Mouse (Mus musculus): ENCODE measurements around the gene Thbs1.

DNA sequence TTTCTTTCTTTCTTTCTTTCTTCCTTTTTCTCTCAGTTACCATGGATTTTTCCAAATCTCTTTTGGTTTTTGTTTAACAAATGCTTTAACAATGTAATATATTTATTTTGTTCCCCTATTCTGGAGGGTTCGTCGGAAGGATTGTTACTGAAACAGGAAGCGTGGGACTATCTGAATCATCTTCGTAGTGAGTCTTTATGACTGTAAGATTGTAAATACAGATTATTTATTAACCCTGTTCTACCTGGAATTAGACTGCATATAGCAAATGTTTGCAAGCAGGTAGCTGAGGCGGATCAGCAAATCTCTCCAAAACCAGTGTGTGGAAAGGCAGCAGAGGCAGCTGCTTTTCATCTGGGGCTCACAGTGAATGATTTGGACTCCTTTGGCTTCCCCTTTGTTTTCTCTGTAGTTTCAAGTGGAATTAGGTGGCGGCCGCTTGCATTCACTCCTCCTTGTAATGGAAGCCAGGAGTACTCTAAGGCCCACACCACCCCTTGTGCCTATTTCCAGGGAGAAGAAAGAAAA is 14.3 kb downstream of the Thbs1 start:
- TF ChIP-seq POLR2A (IDR thresholded peaks at IDR 0.05; ENCODE audit: extremely low read depth, insufficient read depth, low read length) (no peak), CTCF (IDR thresholded peaks at IDR 0.05; ENCODE audit: extremely low read depth, insufficient read depth, low read length) (no peak)
